Mouse (Mus musculus): ENCODE data around the gene 4930558K02Rik. TPM values are rescaled to one million over a fixed set of nuclear protein-coding genes. Genes with fewer than 3 reads are reported as not detected.

4930558K02Rik gene
- total RNA-seq (2015) (0.39 TPM in 1 of 2 replicates, not detected in the other), total RNA-seq (2017) (not detected in 2 replicates)

DNA sequence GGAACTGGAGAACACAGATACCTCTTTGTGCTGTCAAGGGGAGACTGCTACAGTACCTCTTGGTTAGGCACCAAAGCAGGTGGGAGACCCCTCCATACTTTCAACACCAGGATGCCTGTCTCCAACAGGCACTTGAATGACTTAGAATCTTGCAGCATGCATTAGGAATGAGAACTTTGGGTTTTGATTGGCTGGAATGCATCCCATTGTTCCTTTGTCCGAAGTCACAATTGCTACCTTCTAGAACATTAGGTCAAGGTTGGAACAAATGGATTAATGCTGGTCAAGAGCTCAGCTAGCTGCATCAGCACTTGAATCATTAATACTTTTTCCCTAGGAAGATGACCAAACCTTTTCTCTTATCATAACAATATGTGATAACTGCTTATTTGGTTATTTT, at the start of gene 4930558K02Rik:
Gene 4930558K02Rik, minus strand, starts transcription at position 101 of the 400 bp plus-strand sequence.
- no peak for ATAC-seq (replicated peaks; ENCODE audit: poor library complexity)

DNA sequence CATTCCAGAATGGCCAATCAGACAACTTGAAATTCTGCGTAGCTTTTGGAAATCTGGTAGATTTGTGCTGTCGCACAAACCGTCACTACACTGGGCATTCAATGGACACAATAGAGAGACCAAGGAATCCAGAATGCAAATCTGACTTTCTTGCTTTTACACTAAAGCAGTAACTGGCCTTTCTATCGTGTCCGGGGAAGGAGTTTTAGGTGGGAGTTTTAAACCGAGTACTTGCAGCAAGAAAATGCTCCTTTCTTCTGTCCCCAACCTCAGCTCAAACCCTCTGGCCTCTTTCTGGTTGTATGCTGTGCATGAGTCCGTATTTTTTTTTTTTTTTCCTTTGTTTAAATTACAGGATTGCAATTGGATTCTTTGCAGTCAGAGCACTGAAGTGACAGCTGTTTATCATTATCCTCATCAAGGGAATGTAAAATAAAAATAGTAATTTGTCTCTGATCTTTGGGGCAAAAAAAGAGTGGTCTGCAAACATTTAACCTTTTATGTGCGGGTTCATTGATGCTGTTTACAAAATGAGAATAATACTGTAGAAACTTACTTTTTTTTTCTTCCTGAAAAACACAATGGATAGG, 44.3 kb upstream of the 4930558K02Rik start:
- no peak for ATAC-seq (replicated peaks; ENCODE audit: poor library complexity)

DNA sequence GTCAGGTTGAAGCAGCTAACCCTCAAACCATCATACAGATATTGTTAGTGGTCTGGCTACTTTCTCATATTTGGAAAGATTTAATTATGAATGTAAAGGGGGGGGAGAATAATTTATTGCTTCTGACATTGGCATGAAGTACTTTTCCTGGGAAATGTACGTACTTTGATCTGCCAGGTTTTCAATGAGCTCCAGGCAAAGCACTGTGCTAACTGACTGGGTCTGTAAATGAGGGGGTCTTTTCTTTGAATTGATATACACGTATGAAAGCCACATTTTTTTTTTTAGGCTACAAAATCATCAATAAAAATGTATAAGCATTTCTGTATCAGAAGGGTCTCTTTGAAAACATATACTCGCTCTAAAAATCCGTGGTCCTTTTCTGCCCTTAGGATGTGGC, 41.3 kb upstream of the 4930558K02Rik start:
- no peak for ATAC-seq (replicated peaks; ENCODE audit: poor library complexity)

DNA sequence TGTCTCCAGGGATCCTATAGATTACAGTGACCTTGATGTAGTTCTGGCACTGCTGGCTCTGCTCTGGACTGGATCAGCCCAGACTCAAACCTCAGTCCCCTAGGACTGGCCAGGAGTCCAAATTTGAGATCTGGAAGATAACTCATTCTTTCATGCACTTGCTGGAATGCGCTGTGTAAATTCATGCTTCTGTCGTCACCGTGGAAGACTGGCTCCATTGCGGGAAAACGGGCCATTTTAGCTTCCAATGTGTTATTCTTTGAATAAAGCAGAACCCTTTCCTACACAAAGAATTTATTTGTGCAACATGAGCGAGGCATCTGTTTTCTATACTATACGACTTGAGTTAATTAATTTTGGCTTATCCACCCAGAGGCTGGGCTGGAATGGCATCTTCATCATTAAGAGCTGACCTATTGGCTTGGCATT, 40.9 kb upstream of the 4930558K02Rik start:
- no peak for ATAC-seq (replicated peaks; ENCODE audit: poor library complexity)

DNA sequence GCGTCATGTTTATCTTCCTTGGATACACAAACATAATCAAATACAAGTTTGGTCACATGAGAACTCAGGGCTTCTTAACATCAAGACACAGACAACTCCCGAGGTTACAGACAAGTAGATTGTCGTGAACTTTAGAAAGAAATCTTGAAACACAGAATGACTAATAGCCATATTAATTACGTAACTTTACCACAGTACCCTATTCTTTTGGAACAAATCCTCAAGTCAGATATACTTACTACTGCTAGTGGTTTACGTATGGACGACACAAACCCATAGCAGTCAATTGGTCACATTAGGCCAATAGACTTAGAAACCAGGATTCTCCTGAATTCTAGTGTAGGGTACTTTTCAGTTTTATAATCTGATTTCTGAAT, 39.2 kb upstream of the 4930558K02Rik start:
- ATAC-seq (replicated peaks; ENCODE audit: poor library complexity): peak; percentile 56

DNA sequence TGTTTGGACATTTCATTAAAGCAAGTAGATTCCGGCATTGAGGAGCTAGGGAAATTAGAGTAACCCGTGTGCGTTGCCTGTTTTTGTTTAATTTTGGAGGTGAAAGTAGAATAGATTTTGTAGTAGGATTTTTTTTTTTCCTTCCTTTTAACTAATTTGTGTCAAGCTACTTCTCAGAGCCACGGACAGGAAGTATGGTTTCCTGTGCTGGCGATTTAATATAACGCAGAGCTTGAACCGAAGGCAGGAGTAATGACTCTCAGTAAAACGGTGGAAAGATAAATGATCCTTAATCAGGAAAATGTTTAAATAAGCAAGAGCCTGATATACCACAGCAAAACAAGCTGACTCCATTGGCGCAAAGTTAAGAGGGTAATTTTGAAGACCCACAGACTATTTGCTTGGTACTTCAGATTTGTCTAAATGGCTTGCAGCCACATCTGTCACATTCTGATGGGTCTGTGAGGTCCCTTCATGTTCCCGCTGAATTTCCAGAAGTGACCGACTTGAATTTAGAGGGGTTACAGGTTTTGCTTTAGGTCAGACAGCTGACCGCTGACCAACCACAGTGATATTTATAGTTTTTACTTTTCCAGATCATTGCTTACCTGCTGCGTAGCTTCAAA, 38.7 kb upstream of the 4930558K02Rik start:
- peak; percentile 35 for ATAC-seq (replicated peaks; ENCODE audit: poor library complexity)

DNA sequence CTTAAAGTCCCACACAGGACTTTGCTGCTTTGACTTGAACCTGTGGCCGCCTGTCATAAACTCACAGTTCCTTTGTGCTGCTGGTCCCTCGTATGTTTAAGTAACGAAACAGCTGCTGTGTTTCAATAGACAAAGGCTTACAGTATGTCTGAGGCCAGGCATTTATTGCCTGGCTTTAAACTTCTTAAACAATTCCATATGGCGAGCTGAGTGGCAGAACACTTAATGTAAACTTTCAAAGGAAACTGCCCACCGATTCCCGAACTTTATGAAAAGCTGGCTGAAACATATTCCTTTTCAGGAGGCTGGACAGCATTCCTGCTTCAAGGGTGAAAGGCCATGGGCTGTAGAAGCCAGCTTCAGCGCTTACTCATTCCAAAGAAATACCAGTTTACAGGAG, 37.5 kb upstream of the 4930558K02Rik start:
- no peak for ATAC-seq (replicated peaks; ENCODE audit: poor library complexity)

DNA sequence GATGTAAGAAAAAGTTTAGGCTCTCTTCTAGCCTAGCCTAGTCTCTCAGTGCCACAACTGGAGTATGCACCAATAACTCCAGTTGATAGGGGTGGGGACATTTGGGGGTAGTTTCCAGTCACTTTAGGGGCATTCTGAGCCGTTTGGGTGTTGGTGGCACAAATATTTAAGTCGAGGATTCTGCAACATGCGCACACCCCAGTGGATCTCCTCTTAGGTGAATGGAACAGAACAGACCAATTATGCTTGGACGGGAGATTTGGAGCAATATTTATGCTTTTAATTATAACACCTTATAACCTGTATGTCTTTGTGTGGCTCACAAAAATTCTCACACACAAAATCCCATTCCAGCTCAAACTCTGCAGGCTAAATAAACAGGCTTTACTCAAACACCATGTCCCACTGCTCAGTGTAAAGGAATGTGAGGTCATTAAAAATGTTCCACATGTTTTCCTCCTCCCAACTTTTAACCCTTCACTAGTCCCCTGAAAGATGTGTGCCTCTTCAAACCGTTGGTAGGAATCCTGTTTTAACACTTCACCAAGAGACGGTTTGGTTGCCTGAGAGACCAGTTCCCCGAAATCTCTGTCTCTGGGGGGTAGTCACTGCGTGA, 35.9 kb upstream of the 4930558K02Rik start:
- no peak for ATAC-seq (replicated peaks; ENCODE audit: poor library complexity)

DNA sequence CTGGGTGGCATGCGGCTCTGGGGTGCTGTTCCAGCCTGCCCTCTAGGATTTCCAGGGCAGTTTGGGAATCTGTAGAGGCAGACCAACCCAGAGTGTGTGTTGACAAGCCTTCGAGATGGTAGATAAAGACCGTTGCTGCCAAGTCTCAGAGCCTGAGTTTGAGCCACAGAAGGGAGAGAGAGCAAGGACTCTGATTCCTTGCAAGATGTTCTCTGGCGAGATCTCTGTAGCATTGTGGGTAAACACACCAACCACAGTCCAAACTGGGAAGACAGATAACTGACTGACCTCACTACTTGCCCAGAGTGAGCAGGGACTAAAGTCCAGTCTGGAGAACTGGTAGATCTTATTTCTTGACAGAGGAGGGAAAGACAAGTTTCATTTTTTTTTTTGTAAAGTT, 34.1 kb upstream of the 4930558K02Rik start:
- ATAC-seq (replicated peaks; ENCODE audit: poor library complexity): no peak

DNA sequence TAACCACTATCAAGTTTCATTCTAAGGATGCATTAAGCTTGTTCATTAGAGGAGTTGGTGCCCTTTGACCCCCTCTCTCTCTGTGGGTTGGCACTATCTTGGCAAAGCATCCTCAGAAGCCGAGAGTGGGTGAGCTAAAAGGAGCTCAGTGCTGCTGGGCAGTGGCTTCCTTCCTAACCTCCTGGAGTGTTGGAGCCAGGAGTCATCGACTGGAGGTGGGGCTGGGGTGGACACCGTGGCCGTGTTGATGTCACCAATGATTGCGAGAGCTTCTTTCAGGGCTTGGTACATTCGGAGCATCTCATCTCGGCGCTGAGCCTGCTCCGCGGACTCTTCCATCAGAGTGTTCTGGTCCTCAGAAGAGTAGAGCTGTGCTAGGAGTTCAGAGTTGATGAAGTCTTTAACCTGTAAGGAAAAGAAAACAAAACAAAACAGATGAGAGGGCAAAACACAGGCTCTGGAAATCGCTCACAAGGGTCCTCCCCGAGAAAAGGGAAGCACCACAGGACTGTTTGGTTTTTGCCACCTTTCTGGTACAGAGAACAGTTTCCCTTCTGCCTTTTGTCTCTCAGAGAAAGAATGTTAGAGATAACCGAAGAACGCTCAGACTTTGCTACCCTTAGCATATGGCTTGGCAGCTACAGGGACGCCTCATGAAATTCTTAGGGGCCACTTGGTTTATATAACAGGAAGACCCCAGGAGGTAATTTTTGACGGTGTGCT, 32.2 kb upstream of the 4930558K02Rik start:
- ATAC-seq (replicated peaks; ENCODE audit: poor library complexity): peak; percentile 43

DNA sequence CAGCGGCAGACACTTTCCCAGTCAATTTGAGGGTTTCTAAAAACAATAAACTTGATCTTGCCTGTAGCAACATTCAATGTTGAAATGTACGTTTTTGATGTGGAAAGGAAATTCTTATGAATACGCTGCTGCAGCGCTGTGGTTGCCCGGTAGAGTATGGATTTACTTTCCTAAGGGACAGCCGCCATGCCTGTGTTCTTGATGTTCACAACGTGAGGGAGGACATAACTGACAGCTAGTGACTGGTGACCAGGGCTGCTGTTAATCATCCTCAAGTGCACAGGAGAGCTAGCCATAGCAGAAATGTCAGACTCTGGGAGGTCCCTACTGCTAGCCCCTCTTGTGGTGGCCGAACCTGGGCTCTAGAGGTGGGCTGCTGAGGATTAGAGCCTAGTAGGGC, 29.6 kb upstream of the 4930558K02Rik start:
- ATAC-seq (replicated peaks; ENCODE audit: poor library complexity): no peak

DNA sequence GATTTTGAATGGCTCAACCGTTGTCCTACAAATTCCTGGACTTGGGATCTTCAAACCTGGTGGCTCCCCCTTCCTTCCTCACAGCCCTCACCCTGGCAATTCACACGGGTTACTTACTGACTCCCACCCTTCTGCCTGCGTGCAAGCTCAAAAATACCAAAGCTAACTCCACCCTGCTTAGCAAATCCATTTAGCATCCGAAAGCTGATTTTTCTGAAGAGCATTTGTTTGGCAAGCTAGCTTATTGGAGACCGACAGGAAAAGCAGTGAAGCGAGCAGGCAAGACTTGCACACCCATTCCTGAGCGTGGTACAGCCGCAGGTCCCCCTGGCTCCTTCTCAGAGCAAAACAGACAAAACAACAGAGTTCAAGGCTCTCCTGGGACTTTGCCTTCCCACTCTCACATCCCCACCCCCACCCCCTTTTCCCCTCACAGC, 29.2 kb upstream of the 4930558K02Rik start:
- no peak for ATAC-seq (replicated peaks; ENCODE audit: poor library complexity)

DNA sequence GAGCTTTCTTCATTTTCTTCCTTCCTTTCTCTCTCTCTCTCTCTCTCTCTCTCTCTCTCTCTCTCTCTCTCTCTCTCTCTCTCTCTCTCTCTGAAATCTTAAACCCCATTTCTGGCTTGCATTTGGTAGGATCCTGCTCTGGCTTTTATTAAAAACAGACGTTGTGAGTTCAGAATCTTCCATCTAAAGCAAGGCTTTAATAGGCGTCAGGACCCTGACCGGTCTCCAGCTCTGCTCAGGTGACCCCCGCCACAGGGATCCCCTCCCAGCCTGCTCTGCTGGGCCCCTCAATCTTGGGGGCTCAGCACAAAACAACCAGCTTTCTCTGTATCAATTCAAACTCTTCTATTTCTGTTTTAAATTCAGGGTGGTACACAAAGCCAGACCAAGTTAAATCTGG, 28.8 kb upstream of the 4930558K02Rik start:
- ATAC-seq (replicated peaks; ENCODE audit: poor library complexity): no peak

DNA sequence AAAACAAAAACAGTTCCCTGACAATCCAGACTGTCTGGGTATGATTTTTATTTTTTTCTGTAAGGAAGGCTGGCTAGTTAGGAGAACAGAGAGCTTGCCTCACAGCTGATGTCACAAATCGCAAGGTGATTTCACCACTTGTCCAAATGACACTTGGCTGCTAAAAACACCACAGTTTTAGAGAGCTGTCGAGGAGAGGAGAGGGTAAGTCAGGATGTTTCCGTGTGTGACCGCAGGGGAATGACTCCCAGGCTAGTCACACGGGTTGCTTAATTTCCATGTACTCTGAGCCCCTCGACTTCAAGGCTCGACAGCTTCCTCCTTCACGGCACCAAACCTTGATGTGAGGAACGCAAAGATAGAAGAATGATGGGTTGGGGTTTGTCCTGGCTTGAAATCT, 26.7 kb upstream of the 4930558K02Rik start:
- peak; percentile 78 for ATAC-seq (replicated peaks; ENCODE audit: poor library complexity)

DNA sequence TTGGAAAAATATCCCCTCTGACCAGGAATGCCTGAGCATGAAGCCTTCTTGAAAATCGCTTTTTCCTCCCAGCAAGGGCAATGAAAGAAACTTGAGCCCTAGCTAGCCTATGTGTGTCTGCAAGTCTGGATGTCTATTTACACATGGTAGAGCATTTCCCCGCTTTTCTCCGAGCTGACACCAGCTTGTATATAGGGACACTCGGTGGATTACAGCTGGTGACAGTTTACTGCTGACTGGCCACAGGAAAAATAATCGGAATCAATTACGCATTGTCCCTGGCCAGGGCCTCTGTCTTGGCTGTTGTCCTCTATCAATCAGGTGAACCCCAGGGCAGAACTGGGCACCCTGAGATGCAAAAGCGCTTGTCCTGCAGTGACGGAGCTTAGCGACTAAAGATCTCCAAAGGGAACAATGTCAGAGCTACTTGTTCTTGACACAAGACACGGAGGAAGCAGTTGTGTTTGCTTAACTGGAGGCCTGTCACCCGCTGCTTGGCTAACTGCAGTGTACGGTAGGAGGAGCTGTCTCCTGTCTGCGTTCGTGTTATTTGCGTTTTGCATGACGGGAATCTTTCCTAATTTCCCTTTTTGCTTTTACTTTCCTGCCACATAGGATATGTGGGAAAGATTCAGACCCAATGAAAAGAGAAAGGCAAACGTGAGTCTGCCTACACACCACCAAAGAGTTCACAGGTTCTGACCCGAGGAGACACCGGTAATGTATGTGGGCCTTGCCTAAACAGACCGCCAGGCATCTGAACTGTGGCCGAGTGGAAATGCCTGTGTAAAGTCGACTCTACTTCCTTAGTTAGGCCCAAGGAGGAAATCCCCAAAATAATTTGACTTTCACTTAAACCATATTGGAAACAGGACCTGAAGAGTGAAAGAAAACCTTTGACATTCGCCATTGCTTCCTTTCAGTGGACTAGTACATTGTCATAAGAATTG, 25.7 kb upstream of the 4930558K02Rik start:
- ATAC-seq (replicated peaks; ENCODE audit: poor library complexity): peak; percentile 79

DNA sequence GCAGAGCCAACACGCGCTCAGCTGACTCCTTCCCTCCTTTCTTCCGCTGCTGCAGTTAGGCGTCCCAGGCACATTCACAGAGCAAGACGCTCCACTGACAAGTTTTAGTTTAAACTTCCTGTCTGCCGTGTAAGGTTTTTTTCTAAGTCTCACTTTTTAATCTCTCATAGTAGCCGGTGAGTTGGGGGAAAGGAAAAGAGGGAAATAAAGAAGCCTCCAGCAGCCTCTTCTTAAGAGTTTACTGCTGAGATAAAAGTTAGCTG, 25.0 kb upstream of the 4930558K02Rik start:
- ATAC-seq (replicated peaks; ENCODE audit: poor library complexity): no peak

DNA sequence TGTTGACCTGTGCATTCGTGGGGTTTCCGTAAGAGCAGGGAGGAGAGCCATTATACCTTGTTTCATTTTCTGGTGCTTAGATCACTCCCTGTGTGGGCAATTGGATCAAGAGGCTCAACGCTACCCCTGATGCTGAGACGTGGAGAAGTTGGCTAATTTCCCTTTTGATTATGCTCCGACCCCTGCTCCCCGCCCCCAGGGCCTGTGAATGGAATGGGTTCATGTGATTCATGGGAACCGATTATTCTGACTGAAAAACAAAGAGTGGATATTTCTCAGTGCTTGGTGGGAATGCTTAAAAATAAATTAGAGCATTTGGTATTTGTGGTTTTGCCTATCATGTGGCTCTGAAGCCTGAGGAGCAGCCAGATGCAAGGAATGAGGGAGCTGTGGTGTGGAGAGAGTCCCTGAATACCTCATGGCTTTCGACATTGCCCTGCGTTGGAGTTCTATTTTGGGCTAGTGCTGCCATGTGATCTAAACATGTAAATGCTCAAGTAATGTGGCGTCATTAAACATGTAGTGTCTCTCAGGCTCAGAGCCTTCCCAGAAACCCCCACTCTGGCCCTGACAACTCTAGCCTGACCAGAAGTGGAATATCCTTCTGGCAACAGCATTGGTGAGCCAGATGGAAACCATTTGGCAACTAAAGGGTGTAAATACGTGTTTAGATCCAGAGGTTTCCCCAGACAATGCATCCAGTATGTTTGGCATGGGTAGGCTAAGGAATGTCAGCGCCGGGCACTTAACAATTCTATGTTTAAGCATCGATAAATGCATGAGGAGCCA, 24.5 kb upstream of the 4930558K02Rik start:
- no peak for ATAC-seq (replicated peaks; ENCODE audit: poor library complexity)

DNA sequence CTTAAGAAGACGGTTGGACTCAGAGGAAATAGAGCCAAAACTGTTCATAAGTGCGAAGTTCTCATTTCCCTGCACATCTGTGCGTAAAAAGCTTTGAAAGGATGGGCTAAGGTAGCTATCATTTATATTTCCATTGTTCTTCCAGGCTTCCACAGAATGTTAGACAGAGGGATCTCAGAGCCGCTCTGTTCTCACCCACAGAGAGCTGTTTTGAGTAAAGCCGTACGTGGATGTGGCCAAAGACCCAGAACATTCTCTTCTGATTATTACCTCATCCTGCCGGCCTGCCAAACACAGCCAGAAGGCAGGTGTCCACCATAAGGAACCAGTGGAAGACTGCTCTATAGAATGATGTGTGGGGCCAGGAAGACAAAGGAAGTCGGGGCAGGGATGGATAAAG, 21.9 kb upstream of the 4930558K02Rik start:
- no peak for ATAC-seq (replicated peaks; ENCODE audit: poor library complexity)

DNA sequence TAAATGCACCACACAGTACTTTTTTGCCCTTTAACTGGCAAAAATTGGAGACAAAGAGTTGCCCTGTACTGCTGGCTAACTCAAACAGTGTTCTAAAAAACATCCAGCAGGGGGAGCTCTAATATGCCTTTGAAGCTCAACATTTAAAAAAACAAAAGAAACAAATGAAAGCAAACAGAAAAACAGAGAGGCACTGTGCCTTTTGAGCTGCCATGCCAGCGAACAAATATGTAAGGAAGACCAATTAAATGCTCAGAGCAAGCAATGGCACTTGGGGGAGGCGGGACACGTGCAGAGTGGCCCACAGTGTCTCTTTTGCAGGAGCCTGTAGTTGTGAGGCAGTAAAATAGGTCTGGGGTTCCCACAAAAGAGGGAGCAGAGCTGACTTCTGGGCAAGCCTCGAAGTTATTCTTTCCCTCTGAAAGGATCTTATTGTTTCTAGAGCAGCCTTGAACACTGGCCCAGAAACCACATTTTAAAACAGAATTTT, 20.5 kb upstream of the 4930558K02Rik start:
- ATAC-seq (replicated peaks; ENCODE audit: poor library complexity): peak; percentile 69

DNA sequence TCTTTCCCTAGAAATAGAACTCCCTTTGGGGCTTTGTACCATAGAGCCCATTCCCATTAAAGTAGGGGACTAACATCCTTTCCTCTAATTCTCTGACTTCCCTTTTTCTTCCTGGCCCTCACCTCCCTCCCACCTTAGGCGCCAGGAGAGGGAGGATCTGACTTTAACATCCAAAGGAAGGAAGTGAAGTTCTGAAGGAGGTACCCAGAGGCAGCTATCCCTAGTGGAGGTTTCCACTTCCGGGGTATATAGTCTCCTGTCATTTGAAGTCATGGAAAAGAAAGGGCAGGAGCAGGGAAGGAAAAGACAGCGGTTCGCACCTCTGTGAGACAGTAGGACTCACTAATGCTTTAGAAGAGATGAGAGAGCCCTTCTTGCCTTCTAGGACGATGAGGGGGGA, 19.9 kb upstream of the 4930558K02Rik start:
- ATAC-seq (replicated peaks; ENCODE audit: poor library complexity): peak; percentile 38; the same call in 1 of the 2 replicates

Measured in megakaryocyte progenitor cell, adult 5-6 weeks (primary cell).